Mouse (Mus musculus): ENCODE results near the gene Syce2.

The Syce2 gene

GRCm38 (mm10) chr8:84845355-84846093 is 26.4 kb upstream of the Syce2 start:
- peak; percentile 52 to 58 for DNase-seq

DNA sequence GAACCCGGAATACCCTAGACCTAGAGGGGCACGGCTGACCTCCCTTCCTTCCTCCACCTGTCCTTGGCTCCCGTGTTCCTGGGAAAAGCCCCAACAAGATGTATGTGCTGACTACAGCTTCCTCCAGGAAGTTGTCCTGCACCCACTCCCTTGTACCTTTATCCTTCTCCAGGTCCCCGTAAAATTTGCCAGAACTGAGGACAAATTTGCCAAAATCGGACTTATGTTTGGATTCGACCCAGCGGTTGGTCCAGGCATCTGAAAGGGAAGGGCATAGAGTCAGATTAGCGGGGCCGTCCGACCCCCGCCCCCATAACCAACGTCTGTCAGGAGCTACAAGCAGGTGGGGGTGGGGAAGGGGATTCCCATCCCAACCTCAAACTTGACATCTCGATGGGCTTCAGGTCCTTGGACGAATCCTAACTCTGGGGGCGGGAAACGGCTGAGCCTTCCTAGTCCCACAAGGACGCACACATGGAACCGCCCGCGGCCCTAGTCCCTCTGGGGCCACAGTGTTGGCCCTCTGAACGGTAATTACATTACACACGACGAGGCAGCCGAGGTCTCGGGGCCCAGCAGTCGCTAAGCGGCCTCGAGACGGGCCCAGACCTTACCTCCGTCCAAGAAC is 25.7 kb upstream of the Syce2 start:
- no peak for DNase-seq

DNA sequence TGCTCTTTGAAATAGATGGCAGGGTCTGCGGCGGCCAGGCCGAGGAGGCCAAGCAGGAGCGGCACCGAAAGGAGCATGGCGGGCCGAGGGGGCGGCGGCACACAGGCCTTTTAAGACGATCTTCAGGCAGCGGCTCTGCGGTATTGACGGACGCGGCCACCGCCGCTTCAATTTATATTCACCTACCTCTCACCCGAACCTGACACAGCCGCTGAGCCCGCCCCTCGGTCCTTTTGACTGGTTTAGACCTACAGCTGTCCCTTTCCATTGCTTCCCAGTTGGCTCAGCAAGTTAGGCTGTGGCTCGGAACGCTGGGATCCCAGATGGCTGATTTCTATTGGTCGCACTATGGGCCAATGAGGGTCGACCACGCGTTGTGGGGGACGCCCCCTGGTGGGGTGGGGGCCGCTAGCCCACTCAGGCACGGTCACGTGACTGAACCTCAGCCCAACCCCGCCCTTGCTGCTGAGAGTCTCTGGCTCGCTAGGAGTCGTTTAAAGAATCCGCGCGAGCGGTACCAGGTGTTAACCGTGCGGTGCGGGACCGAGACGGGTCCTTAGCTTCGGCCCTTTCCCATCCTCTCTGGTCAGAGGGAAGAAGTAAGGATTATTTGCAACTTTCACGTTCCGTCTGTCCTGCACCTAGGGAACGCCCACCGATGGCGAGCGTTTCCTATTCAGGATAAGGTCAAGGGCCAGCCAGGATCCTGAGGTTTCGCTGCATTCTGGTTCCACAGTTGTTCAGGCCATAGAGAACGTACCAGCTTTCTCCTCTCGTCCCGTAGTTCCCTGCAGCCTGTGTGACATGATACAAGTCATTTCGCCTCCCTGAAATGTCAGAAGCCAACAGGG is 25.0 kb upstream of the Syce2 start, which contains the start of gene Calr:
Calr (minus strand) TSS at position 213 of the 851 bp plus-strand sequence.
- peak; percentile 98 to 100 for DNase-seq

DNA sequence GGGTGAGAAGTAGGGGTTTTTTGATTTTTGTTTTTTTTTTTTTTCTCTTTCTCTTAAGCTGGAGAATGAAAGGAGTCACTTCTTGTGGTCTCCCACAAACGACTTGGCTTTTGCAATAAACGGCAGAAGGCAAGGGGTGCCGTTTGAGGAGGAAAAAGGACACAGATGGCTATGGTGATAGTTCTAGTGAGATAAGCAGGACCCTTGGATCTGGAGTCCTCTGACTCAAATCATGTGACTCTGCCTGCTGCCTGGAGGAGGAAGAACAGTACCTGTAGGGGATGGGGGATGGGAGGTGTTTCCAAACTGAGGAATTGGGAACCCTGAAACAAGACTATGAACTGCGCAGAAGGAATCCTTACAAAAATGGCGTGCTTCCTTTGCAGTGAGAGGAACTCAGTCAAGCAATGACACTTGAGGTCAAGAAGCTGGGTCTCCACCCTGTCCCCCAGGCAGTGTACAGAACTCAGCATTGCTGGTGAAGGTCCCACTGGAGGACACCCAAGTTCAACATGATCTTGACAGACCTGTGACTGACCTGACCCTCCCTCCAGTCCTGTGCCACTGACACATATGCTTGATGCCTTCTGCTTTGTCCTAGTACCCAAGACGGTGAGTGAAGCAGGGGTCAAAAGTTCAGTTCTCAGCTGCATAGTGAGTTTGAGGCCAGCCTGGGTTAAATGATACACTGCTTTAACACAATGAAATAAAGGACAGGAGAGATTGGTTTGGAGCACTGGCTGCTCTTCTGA is 24.1 kb upstream of the Syce2 start:
- no peak for DNase-seq

DNA sequence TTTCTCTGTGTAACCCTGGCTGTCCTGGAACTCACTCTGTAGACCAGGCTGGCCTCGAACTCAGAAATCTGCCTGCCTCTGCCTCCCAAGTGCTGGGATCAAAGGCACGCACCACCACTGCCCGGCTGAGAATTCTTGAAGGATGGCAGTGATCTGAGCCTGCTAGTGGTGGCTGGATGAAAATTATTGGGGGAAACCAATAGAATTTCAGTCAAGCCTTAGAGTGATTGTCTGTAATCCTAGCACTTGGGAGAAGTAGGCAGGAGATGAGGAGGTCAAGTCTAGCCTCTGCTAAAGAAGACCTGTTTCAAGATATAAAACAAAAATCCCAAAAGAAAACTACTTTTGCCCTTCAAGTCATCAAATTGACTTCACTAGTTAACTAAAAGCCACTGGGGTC is 15.5 kb upstream of the Syce2 start:
- DNase-seq: no peak

DNA sequence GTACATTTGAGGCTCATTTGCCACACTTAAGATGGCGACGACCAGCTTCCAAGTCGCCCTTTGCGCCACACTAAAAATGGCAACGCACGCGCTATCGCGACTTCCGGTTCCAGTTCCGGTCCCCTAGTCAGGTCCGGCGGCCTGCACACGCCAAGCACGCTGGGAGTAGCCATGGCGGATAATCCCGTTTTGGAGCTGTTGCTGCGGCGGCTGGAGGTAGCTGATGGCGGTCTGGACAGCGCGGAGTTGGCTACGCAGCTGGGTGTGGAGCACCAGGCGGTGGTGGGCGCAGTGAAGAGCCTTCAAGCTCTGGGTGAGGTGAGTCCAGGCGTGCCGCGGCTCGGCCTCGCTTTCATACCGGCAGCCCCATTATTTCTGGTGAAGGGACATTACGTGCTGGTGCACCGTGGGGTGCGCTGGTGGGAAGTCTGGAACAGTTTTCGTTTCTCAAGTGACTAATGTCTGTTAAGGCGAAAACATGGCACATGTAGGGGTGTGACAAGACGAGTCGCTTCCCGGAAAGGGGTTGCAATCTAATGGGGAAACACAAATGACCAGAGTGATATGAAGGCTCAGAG is 15.0 kb upstream of the Syce2 start, which contains the start of gene Farsa:
Farsa (plus strand) TSS at position 126 of the 578 bp plus-strand sequence.
- DNase-seq: peak; percentile 94

DNA sequence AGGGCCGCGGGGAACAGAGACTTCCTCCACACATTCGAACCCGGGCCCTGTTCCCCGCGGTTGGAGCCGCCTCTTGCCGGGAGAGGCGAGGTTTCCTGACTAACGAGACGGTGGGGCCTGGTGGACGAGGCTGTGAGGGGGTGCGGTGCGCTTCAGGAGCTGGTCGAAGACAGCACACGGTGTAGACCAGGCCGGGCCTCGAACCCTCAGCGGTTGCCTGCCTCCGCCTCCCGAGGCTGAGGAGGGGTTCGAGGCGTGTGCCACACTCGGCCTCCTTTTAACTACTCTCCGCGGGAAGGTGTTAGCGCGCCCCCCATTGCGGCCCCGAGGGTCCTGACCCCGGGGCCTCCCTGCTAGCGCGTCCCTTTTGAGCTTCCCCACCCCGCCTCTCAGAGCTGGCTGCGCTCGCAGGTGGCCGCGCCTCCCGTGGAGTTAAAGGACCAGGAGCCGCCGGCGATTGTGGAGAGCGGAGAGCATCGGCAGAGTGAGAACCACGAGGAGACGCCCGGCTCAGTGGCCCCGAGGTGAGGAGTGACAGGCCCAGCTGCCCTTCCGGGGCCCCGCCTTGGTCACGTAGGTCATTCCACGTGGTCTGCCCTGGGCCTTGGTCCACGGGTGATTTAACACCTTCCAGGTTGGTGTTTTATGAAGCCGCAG is 526 bp downstream of the Syce2 start:
- DNase-seq: peak in 1 of 2 experiments; percentile 17

GRCm38 (mm10) chr8:84873016-84873415 is 1.1 kb downstream of the Syce2 start:
- no peak for DNase-seq

GRCm38 (mm10) chr8:84874339-84874738 is 2.4 kb downstream of the Syce2 start:
- no peak for DNase-seq

- peak; percentile 82 for DNase-seq
Observed at GRCm38 (mm10) chr8:84877297-84878035, 5.6 kb downstream of the Syce2 start.

- no peak for DNase-seq
Observed at GRCm38 (mm10) chr8:84878915-84879314, 7.0 kb downstream of the Syce2 start.

DNA sequence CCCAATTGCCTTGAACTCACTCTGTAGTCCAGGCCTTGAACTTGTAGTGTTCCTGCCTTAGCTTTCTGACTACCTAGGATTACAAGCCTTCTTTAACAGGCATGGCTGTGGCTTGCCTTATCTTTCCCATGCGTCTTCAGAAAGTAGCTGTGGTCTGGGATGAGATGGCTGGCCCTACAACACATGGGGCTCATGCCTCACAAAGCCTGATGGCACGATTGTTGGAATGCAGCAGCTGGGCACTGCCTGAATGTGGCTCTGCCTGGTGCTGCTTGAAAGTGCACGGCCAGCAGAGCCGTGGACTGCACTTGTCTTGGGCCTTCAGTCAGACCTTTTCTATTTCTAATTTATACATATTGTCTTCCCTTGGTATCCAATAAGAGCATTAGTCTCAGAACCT is 12.8 kb downstream of the Syce2 start:
- DNase-seq: no peak

DNA sequence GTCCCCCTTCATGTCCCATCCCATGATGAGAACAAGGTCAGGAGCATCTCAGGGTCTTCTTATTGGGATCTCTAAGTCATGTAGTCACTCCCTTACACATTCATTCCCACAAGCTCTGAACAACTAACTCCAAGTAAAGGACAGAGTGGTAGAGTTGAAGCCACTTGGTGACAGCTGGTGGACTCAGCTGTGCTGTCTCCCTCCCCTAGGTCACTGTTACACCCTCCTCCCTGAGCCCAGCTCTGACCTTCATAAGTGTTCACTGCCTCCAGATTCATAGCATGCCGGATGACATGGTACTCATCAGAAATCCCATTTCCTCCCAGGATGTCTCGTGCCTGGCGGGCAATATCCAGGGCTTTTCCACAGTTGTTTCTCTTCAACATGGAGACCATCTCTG is 16.4 kb downstream of the Syce2 start:
- DNase-seq: no peak

DNA sequence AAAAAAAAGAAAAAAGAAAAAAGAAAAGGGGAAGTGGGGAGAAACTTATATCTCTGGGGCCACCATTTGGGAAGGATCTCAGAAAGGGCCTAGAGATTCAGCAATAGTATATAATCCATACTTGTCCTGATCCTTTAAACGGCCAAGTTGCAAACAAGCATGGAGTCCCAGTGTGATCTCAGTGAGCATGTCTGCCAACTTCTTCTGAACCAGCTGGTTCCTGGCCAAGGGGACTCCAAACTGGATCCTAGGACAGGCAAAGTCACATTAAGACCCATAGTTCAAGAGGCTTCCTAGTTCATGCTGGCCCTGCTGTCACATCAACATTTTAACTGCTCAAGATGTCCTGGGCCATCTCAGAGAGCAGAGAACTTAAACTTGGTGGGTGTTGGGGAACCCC is 17.2 kb downstream of the Syce2 start:
- no peak for DNase-seq

- no peak for DNase-seq
Observed at GRCm38 (mm10) chr8:84892993-84893708, 21.2 kb downstream of the Syce2 start.

DNA sequence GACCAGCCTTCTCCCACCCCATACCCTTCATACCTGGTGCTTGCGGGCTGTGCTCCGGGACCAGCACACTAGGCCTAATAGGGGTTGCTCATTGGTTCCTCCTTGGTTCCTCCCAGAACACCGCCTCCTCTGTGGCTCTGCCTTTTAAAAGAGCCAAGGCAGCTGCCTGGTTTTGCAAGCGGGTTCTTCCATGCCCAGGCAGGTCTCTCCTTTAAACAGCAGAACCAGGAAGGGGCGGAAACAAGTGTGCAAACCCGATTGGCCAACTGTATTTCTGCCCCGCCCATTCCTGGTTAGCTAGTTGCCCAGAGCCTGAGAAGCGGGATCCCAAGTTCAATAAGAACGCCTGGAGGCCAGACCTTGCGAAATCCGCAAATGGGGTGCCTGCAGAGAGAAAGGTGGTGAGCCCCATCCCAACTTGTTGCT is 21.8 kb downstream of the Syce2 start, which contains the start of gene Gcdh:
Gcdh (minus strand) TSS at position 213 of the 426 bp plus-strand sequence.
- peak; percentile 90 to 92 for DNase-seq

- DNase-seq: no peak
Observed at GRCm38 (mm10) chr8:84895963-84896362, 24.1 kb downstream of the Syce2 start.

DNA sequence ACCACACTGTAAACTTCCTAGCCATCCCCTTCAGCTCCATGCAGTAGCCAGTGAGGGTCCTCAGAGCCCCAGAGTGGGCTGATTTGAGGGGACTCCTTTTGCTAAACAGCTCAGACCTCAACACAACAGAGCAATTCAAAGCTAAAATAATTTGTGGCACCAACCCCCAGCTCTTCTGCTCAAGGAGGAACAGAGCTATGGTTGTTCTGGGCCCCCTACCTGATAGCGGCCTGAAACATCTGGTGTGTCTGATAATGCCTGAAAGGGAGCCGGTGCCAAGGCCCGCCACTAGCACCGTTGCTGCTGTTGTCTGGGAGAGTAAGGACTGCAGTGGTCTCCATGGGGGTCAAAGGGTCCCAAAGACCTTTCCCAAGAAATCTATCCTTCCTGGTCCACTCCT is 29.2 kb downstream of the Syce2 start:
- DNase-seq: no peak

- no peak for DNase-seq
Observed at GRCm38 (mm10) chr8:84901752-84902151, 29.8 kb downstream of the Syce2 start, which contains the start of gene Klf1. Gene Klf1, plus strand, starts transcription at chr8:84901928.

DNA sequence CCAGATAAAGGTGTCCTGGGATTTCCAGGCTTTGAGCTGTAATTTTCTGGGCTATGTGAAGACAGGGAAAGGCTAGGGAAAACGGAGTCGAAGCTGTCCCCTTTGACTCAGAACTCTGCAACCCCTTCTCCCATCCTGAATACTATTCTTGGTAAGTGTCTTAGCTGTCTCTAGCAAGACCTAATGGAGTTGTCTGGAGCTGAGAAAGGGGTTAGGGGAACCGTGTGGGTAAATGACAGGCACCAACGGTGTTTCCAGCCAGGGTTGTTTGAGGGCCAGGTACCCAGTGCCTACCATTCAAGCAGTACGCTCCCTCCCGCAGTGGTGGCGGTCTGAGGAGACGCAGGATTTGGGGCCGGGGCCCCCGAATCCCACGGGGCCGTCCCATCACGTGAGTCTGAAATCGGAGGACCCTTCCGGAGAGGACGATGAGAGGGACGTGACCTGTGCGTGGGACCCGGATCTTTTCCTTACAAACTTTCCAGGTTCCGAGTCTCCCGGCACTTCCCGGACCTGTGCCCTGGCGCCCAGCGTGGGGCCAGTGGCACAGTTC is 30.5 kb downstream of the Syce2 start:
- DNase-seq: no peak

Measured in cerebellum, postnatal 36 days (tissue).